Mouse (Mus musculus): ENCODE measurements around the gene Arhgap27.

DNA sequence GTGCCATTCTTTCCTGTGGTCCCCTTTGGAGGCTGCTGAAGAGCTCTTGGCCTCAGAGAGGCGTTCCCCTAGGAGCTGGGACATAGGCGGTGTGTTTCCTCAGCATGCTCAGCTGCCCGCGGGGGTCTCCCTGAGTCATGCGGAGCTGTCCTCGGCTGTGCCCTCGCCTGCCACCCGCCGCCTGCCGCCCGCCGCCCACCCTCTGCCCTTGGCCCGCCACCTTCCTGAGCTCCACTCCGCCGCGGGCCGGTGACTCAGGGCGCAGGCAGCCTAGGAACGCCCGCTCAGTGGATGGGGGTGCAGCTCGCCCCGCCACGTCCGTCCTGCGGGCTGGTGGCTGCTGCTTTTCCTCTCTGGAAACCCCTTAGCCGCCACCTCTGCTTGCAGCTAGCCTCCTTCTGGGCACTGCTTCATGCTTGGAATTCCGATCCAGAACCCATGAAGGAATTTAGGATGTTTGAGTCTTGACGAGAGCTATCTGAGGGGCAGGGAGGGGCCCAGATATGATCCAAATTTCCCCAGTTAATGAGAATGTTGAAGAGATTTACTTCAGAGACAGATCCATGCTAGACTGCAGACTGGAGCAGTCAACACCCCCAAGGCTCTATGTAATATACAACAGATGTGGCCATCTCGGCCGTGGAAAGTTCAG is 51.4 kb downstream of the Arhgap27 start:
- no peak for TF ChIP-seq CTCF (IDR thresholded peaks at IDR 0.05)
- TF ChIP-seq POLR2A (IDR thresholded peaks at IDR 0.05; ENCODE audit: insufficient read depth, low read depth, low read length): no peak
- TF ChIP-seq EP300 (IDR thresholded peaks at IDR 0.05; ENCODE audit: insufficient read depth, low read depth, low read length): no peak

All from heart, adult 2 months (tissue).